ENCODE assay signal across 25 mouse cellular contexts in the genomic region with DNA sequence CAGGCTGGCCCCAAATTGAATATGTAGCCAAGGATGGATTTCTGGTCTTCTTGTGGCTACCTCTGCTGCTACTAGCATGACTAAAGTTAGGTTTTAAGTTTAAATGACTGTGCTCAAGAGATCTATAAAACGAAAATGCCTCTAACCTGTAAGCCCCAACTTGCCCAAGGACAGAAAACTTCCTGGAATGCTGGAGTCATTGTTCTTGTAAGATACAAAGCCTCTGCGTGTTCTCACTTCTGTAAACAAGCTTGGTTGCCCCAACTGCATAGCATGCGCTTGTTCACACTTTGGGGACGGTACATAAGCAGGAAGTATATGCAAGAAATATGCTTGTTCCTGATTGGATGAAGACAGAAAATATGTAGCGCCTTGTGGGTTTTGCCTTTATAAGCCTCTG.
"Had no signal": no experiment of that assay in that cellular context is flagged by ENCODE, and none has a peak within 500 bp of the region (broad histone marks: within the 10 kb centered on the region; RNA-seq: fewer than 3 reads in every experiment).

No protein-coding gene starts in this region.

- H3K27ac ChIP-seq: gastrocnemius, adult 2 months; heart, embryonic 10.5 days; hindbrain, embryonic 10.5 days; hindbrain, embryonic 12.5 days; hindbrain, embryonic 14.5 days; intestine, embryonic 15.5 days; kidney, embryonic 15.5 days; kidney, postnatal 0 days; layer of hippocampus, adult 2 months; limb, embryonic 13.5 days; limb, embryonic 15.5 days; liver, embryonic 12.5 days; liver, embryonic 14.5 days had no signal

- ATAC-seq: hindbrain, embryonic 16.5 days; inflammation-experienced regulatory T-cells, adult 6 months; intestine, embryonic 15.5 days; liver, embryonic 12.5 days had no signal

- H3K27me3 ChIP-seq: heart, embryonic 12.5 days; intestine, embryonic 15.5 days; kidney, embryonic 15.5 days; limb, embryonic 13.5 days; limb, embryonic 15.5 days; liver, embryonic 12.5 days had no signal

- H3K9me3 ChIP-seq: heart, embryonic 10.5 days; heart, embryonic 12.5 days; hindbrain, embryonic 10.5 days; hindbrain, embryonic 12.5 days; intestine, embryonic 15.5 days; kidney, embryonic 15.5 days; limb, embryonic 13.5 days; limb, embryonic 15.5 days; liver, embryonic 12.5 days had no signal

- H3K9ac ChIP-seq: heart, embryonic 12.5 days; hindbrain, embryonic 12.5 days; hindbrain, embryonic 14.5 days; intestine, embryonic 15.5 days; kidney, embryonic 15.5 days; limb, embryonic 13.5 days; limb, embryonic 15.5 days; liver, embryonic 12.5 days; liver, embryonic 14.5 days had no signal

- H3K4me3 ChIP-seq: gastrocnemius, adult 2 months; heart, embryonic 10.5 days; heart, embryonic 12.5 days; hindbrain, embryonic 10.5 days; hindbrain, embryonic 12.5 days; intestine, embryonic 15.5 days; kidney, embryonic 15.5 days; layer of hippocampus, adult 2 months; limb, embryonic 13.5 days; limb, embryonic 15.5 days; liver, embryonic 12.5 days had no signal

- H3K4me2 ChIP-seq: heart, embryonic 12.5 days; hindbrain, embryonic 12.5 days; hindbrain, embryonic 14.5 days; intestine, embryonic 15.5 days; kidney, embryonic 15.5 days; limb, embryonic 13.5 days; limb, embryonic 15.5 days; liver, embryonic 12.5 days had no signal

- H3K36me3 ChIP-seq: heart, embryonic 10.5 days; heart, embryonic 12.5 days; hindbrain, embryonic 10.5 days; hindbrain, embryonic 12.5 days; intestine, embryonic 15.5 days; kidney, embryonic 15.5 days; limb, embryonic 13.5 days; limb, embryonic 15.5 days; liver, embryonic 12.5 days had no signal

- DNase-seq: gastrocnemius, adult 2 months; gastrocnemius, postnatal 10 days; gastrocnemius, postnatal 25 days; heart, adult 18-20 months; heart, postnatal 10 days; heart, postnatal 4 days; kidney, adult 11 months; kidney, adult 9 months; kidney, postnatal 14 days; left cerebral cortex, postnatal 4 days had no signal
